In the genomic region with DNA sequence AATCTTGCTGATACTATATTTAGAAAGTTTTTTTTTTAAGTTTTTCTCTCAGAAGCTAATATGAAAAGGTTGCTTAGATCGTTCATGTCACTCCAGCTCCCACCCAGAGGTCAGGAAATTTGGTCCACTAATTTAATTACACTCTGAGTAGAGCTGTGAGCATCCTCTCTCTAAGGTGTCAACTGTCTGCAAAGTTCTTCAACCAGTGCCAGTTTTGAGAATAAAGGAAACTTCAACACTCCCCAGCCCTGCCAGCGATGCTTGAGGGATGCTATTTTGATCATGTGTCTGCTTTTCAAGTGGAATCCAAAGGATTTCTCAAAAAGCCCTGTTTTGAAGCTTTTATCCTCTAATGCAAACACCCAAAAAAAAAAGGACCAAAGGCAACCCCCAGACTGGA, we compare ENCODE assay signal across 26 mouse cellular contexts.
DNase-seq lines count a peak whose midpoint lies in the region; ATAC-seq lines count a peak whose summit lies in the region.
"Had no signal": no experiment of that assay in that cellular context is flagged by ENCODE, and none has a peak within 500 bp of the region (broad histone marks: within the 10 kb centered on the region; RNA-seq: fewer than 3 reads in every experiment).

No protein-coding gene starts in this region.

- H3K36me3 ChIP-seq in forebrain, embryonic 13.5 days (ENCODE audit: poor library complexity, severe bottlenecking) = no peaks in the 10 kb centered on the region
- H3K36me3 ChIP-seq in forebrain, embryonic 16.5 days (ENCODE audit: control insufficient read depth, insufficient read depth) = no peaks in the 10 kb centered on the region
- H3K36me3 ChIP-seq in hindbrain, embryonic 15.5 days = no peaks in the 10 kb centered on the region
- H3K36me3 ChIP-seq in hindbrain, embryonic 13.5 days = no peaks in the 10 kb centered on the region
- H3K36me3 ChIP-seq in neural tube, embryonic 13.5 days = no peaks in the 10 kb centered on the region
- H3K36me3 ChIP-seq: forebrain, embryonic 10.5 days; heart, embryonic 10.5 days; heart, embryonic 13.5 days had no signal

- 32% methylated on average over 2 of the region's 2 CpGs for WGBS in forebrain, embryonic 13.5 days
- WGBS in forebrain, embryonic 16.5 days = 20% methylated on average over 2 of the region's 2 CpGs
- 50% methylated on average over 2 of the region's 2 CpGs for WGBS in hindbrain, embryonic 15.5 days
- WGBS in hindbrain, embryonic 13.5 days = 44% methylated on average over 2 of the region's 2 CpGs
- 65% methylated on average over 2 of the region's 2 CpGs for WGBS in neural tube, embryonic 13.5 days

- H3K27ac ChIP-seq in forebrain, embryonic 13.5 days = peak overlapping the region; percentile 5; the same call in 1 of the 2 replicates
- no peak overlapping the region for H3K27ac ChIP-seq in forebrain, embryonic 16.5 days (ENCODE audit: low read length)
- H3K27ac ChIP-seq in hindbrain, embryonic 15.5 days (replicated peaks) = peak overlapping the region; percentile 10; the same call in 1 of the 2 replicates
- H3K27ac ChIP-seq in hindbrain, embryonic 13.5 days = no peak overlapping the region
- H3K27ac ChIP-seq in neural tube, embryonic 13.5 days (replicated peaks) = peak overlapping the region; percentile 52; the same call in 1 of the 2 replicates
- H3K27ac ChIP-seq: forebrain, embryonic 10.5 days; heart, adult 2 months; heart, embryonic 10.5 days; heart, embryonic 13.5 days; hindbrain, embryonic 14.5 days had no signal

- peaks cover 28% of the 10 kb centered on the region for H3K4me1 ChIP-seq in forebrain, embryonic 13.5 days
- peaks cover 5% of the 10 kb centered on the region for H3K4me1 ChIP-seq in forebrain, embryonic 16.5 days (replicated peaks; ENCODE audit: control insufficient read depth, insufficient read depth, low read length)
- H3K4me1 ChIP-seq in hindbrain, embryonic 15.5 days (replicated peaks) = no peaks in the 10 kb centered on the region
- 0 out of 2 replicates have a peak, but pooled peaks cover 7% of the 10 kb centered on the region for H3K4me1 ChIP-seq in hindbrain, embryonic 13.5 days (replicated peaks)
- H3K4me1 ChIP-seq in neural tube, embryonic 13.5 days (replicated peaks) = peaks cover 17% of the 10 kb centered on the region
- H3K4me1 ChIP-seq: heart, embryonic 10.5 days; heart, embryonic 13.5 days had no signal

- no peak overlapping the region for H3K9ac ChIP-seq in forebrain, embryonic 13.5 days
- no peak overlapping the region for H3K9ac ChIP-seq in forebrain, embryonic 16.5 days (replicated peaks; ENCODE audit: low read depth, low read length)
- no peak overlapping the region for H3K9ac ChIP-seq in hindbrain, embryonic 15.5 days
- no peak overlapping the region for H3K9ac ChIP-seq in hindbrain, embryonic 13.5 days
- no peak overlapping the region for H3K9ac ChIP-seq in neural tube, embryonic 13.5 days
- H3K9ac ChIP-seq: forebrain, postnatal 0 days; heart, embryonic 13.5 days; hindbrain, embryonic 14.5 days had no signal

- no peak overlapping the region for H3K4me2 ChIP-seq in forebrain, embryonic 13.5 days
- H3K4me2 ChIP-seq in forebrain, embryonic 16.5 days (ENCODE audit: low read length) = no peak overlapping the region
- H3K4me2 ChIP-seq in hindbrain, embryonic 15.5 days = no peak overlapping the region
- no peak overlapping the region for H3K4me2 ChIP-seq in hindbrain, embryonic 13.5 days
- no peak overlapping the region for H3K4me2 ChIP-seq in neural tube, embryonic 13.5 days
- H3K4me2 ChIP-seq: heart, embryonic 13.5 days; hindbrain, embryonic 14.5 days had no signal

- no peaks in the 10 kb centered on the region for H3K9me3 ChIP-seq in forebrain, embryonic 13.5 days (replicated peaks)
- no peaks in the 10 kb centered on the region for H3K9me3 ChIP-seq in forebrain, embryonic 16.5 days (ENCODE audit: control insufficient read depth, low read length)
- no peaks in the 10 kb centered on the region for H3K9me3 ChIP-seq in hindbrain, embryonic 15.5 days
- no peaks in the 10 kb centered on the region for H3K9me3 ChIP-seq in hindbrain, embryonic 13.5 days
- H3K9me3 ChIP-seq in neural tube, embryonic 13.5 days = no peaks in the 10 kb centered on the region
- H3K9me3 ChIP-seq: forebrain, embryonic 10.5 days; heart, embryonic 10.5 days; heart, embryonic 13.5 days had no signal

- DNase-seq in kidney, postnatal 4 days = peak; percentile 1 to 5
- no peak for DNase-seq in kidney, postnatal 10 days
- DNase-seq in neural tube, embryonic 10.5 days (ENCODE audit: extremely low spot score, low spot score) = no peak
- DNase-seq: adrenal gland, adult 8-10 months; adrenal gland, postnatal 25 days; cerebellum, adult 18-20 months; cerebellum, adult 9-10 months; cerebellum, postnatal 14 days; forebrain, postnatal 0 days; gastrocnemius, postnatal 10 days; gastrocnemius, postnatal 36 days; heart, adult 2 months; heart, postnatal 14 days; heart, postnatal 4 days had no signal

- ATAC-seq in forebrain, embryonic 13.5 days = no peak
- no peak for ATAC-seq in forebrain, embryonic 16.5 days
- no peak for ATAC-seq in hindbrain, embryonic 15.5 days (ENCODE audit: low FRiP score, low read depth)
- no peak for ATAC-seq in hindbrain, embryonic 13.5 days (ENCODE audit: low FRiP score)
- no peak for ATAC-seq in neural tube, embryonic 13.5 days (ENCODE audit: low read depth)
- ATAC-seq: activated CD4-positive, CD25-positive, alpha-beta regulatory T cell, adult 4 months; forebrain, postnatal 0 days; inflammation-experienced regulatory T-cells, adult 6 months; intestine, embryonic 16.5 days had no signal

- no peaks in the 10 kb centered on the region for H3K27me3 ChIP-seq in forebrain, embryonic 13.5 days
- no peaks in the 10 kb centered on the region for H3K27me3 ChIP-seq in forebrain, embryonic 16.5 days (replicated peaks; ENCODE audit: control insufficient read depth, insufficient read depth, low read length)
- no peaks in the 10 kb centered on the region for H3K27me3 ChIP-seq in hindbrain, embryonic 15.5 days
- H3K27me3 ChIP-seq in hindbrain, embryonic 13.5 days = no peaks in the 10 kb centered on the region
- H3K27me3 ChIP-seq in neural tube, embryonic 13.5 days = no peaks in the 10 kb centered on the region
- H3K27me3 ChIP-seq: heart, embryonic 13.5 days had no signal

- no peak overlapping the region for H3K4me3 ChIP-seq in forebrain, embryonic 13.5 days
- no peak overlapping the region for H3K4me3 ChIP-seq in forebrain, embryonic 16.5 days (replicated peaks; ENCODE audit: low read length)
- no peak overlapping the region for H3K4me3 ChIP-seq in hindbrain, embryonic 15.5 days
- no peak overlapping the region for H3K4me3 ChIP-seq in hindbrain, embryonic 13.5 days
- no peak overlapping the region for H3K4me3 ChIP-seq in neural tube, embryonic 13.5 days
- H3K4me3 ChIP-seq: forebrain, embryonic 10.5 days; heart, adult 2 months; heart, embryonic 10.5 days; heart, embryonic 13.5 days had no signal

Comparison
In these comparisons a context has a peak if more than half of its experiments do, and no peak if none do; other contexts are left out.
1. H3K27ac ChIP-seq: peak in forebrain, embryonic 13.5 days (single experiment), hindbrain, embryonic 15.5 days (single experiment) and neural tube, embryonic 13.5 days (single experiment); none in forebrain, embryonic 16.5 days (single experiment) and hindbrain, embryonic 13.5 days (single experiment).
2. DNase-seq: peak in kidney, postnatal 4 days (2 of 2); none in kidney, postnatal 10 days (single experiment) and neural tube, embryonic 10.5 days (single experiment).